Mouse (Mus musculus) forebrain, embryonic 13.5 days (tissue): Measurements from ENCODE around the gene Camta1. TPM values are rescaled to one million over a fixed set of nuclear protein-coding genes. Genes with fewer than 3 reads are reported as not detected.

Source experiments
- ATAC-seq: fragments of 200-750 bp; cut with Nextera tagmentation; 2 replicates; pipeline ENCODE4 v1.8.0; 2017
- H3K27ac ChIP-seq: fragments of 300-500 bp; sonication (generic); 2 replicates; pipeline ENCODE4 v1.5.1; 2015; ENCODE audit warnings: inconsistent platforms, mild to moderate bottlenecking, moderate library complexity
- H3K27me3 ChIP-seq: fragments of 300-500 bp; sonication (generic); 2 replicates; pipeline ENCODE4 v1.6.1; 2015; ENCODE audit warnings: mild to moderate bottlenecking, inconsistent platforms
- H3K36me3 ChIP-seq: fragments of 300-500 bp; sonication (generic); 2 replicates; pipeline ENCODE4 v1.6.1; 2015; ENCODE audit warnings: mild to moderate bottlenecking, inconsistent platforms; ENCODE audit not compliant: poor library complexity, severe bottlenecking
- H3K4me1 ChIP-seq: fragments of 300-500 bp; sonication (generic); 2 replicates; pipeline ENCODE4 v1.6.1; 2015; ENCODE audit warnings: inconsistent platforms
- H3K4me2 ChIP-seq: fragments of 300-500 bp; sonication (generic); 2 replicates; pipeline ENCODE4 v1.6.1; 2015; ENCODE audit warnings: inconsistent platforms, mild to moderate bottlenecking, moderate library complexity
- H3K4me3 ChIP-seq: fragments of 300-500 bp; sonication (generic); 2 replicates; pipeline ENCODE4 v1.5.1; 2015; ENCODE audit warnings: mild to moderate bottlenecking, inconsistent platforms
- H3K9ac ChIP-seq: fragments of 300-500 bp; sonication (generic); 2 replicates; pipeline ENCODE4 v1.6.1; 2015; ENCODE audit warnings: mild to moderate bottlenecking, inconsistent platforms
- H3K9me3 ChIP-seq: fragments of 300-500 bp; sonication (generic); replicated peaks from 2 replicates; pipeline ENCODE4 v1.6.1; 2016; ENCODE audit warnings: inconsistent platforms
- WGBS: fragments of 180-500 bp; shearing (Covaris S2); methylation state at CpG from one replicate; pipeline ENCODE4 v1.1.7; 2015; 5-methylcytosine and 5-hydroxymethylcytosine counted together
- polyA plus RNA-seq: library from polyadenylated mRNA; unstranded; fragments of >200 nt; fragmentation: Nextera tagmentation; extraction: Ambion mirVana; gene quantifications from 2 replicates; pipeline ENCODE4 v1.2.1, GENCODE M21; 2015

Camta1 gene
- polyA plus RNA-seq, 1 experiment from 2014 or later, result 150 TPM

GRCm38 (mm10) chr4:151285905-151286445 lies 575.7 kb downstream of the Camta1 start:
- Histone ChIP-seq H3K27ac (no peak overlapping the region), H3K9me3 (no peaks in the 10 kb centered on the region), H3K27me3 (peaks cover 43% of the 10 kb centered on the region), H3K9ac (no peak overlapping the region), H3K4me1 (peaks cover 17% of the 10 kb centered on the region), H3K4me3 (no peak overlapping the region), H3K36me3 (no peaks in the 10 kb centered on the region), H3K4me2 (no peak overlapping the region)
- 25% methylated on average over 12 of the region's 12 CpGs for WGBS
- no peak for ATAC-seq

GRCm38 (mm10) chr4:151285432-151285831 lies 576.2 kb downstream of the Camta1 start:
- WGBS, result 76% methylated on average over 3 of the region's 3 CpGs
- no peak overlapping the region for H3K27ac ChIP-seq
- no peak for ATAC-seq

GRCm38 (mm10) chr4:151283092-151283741 lies 578.5 kb downstream of the Camta1 start:
- Histone ChIP-seq H3K27ac (no peak overlapping the region), H3K4me2 (no peak overlapping the region), H3K9me3 (no peaks in the 10 kb centered on the region), H3K9ac (no peak overlapping the region), H3K4me3 (no peak overlapping the region), H3K27me3 (peaks cover 35% of the 10 kb centered on the region), H3K4me1 (peaks cover 17% of the 10 kb centered on the region), H3K36me3 (no peaks in the 10 kb centered on the region)
- 31% methylated on average over 16 of the region's 16 CpGs for WGBS
- ATAC-seq, result no peak; the same call in 1 of the 2 replicates

More at GRCm38 (mm10) chr4:151285432-151285831, 576.2 kb downstream of the Camta1 start:
- Histone ChIP-seq H3K9me3 (no peaks in the 10 kb centered on the region), H3K9ac (no peak overlapping the region), H3K4me1 (peaks cover 17% of the 10 kb centered on the region), H3K27me3 (peaks cover 46% of the 10 kb centered on the region), H3K36me3 (no peaks in the 10 kb centered on the region), H3K4me2 (no peak overlapping the region), H3K4me3 (no peak overlapping the region)

GRCm38 (mm10) chr4:151282103-151282502 lies 579.6 kb downstream of the Camta1 start:
- Histone ChIP-seq H3K27me3 (peaks cover 24% of the 10 kb centered on the region), H3K4me1 (peaks cover 17% of the 10 kb centered on the region), H3K4me3 (no peak overlapping the region), H3K4me2 (no peak overlapping the region), H3K27ac (no peak overlapping the region), H3K36me3 (no peaks in the 10 kb centered on the region), H3K9ac (no peak overlapping the region; the same call in 1 of the 2 replicates), H3K9me3 (no peaks in the 10 kb centered on the region)
- ATAC-seq, result no peak
- 26% methylated on average over 14 of the region's 14 CpGs for WGBS

- Histone ChIP-seq H3K4me1 (peaks cover 17% of the 10 kb centered on the region), H3K27ac (no peak overlapping the region), H3K9me3 (no peaks in the 10 kb centered on the region), H3K9ac (no peak overlapping the region), H3K27me3 (peaks cover 11% of the 10 kb centered on the region), H3K4me2 (no peak overlapping the region), H3K4me3 (no peak overlapping the region), H3K36me3 (no peaks in the 10 kb centered on the region)
- WGBS, result 36% methylated on average over 13 of the region's 13 CpGs
- ATAC-seq, result 0 out of 2 replicates have a peak, but pooled peaks have one; percentile 45
Measured at GRCm38 (mm10) chr4:151275292-151275691, 586.4 kb downstream of the Camta1 start.

- no peaks in the 10 kb centered on the region for H3K9me3 ChIP-seq
- no peak overlapping the region for H3K9ac ChIP-seq
- H3K4me3 ChIP-seq, result no peak overlapping the region
- H3K27ac ChIP-seq, result no peak overlapping the region
- H3K4me1 ChIP-seq, result peaks cover 13% of the 10 kb centered on the region
- H3K4me2 ChIP-seq, result no peak overlapping the region
- H3K27me3 ChIP-seq, result 0 out of 2 replicates have a peak, but pooled peaks cover 1% of the 10 kb centered on the region
- H3K36me3 ChIP-seq, result no peaks in the 10 kb centered on the region
- 60% methylated on average over 14 of the region's 14 CpGs for WGBS
- no peak for ATAC-seq
Measured at GRCm38 (mm10) chr4:151263786-151264414, 597.8 kb downstream of the Camta1 start.

GRCm38 (mm10) chr4:151263052-151263451 lies 598.6 kb downstream of the Camta1 start:
- WGBS, result 70% methylated on average over 7 of the region's 7 CpGs
- H3K4me2 ChIP-seq, result no peak overlapping the region
- H3K9me3 ChIP-seq, result no peaks in the 10 kb centered on the region
- no peak for ATAC-seq
- H3K9ac ChIP-seq, result no peak overlapping the region
- no peaks in the 10 kb centered on the region for H3K36me3 ChIP-seq
- H3K4me3 ChIP-seq, result no peak overlapping the region
- H3K4me1 ChIP-seq, result peaks cover 13% of the 10 kb centered on the region
- 0 out of 2 replicates have a peak, but pooled peaks cover 2% of the 10 kb centered on the region for H3K27me3 ChIP-seq
- no peak overlapping the region for H3K27ac ChIP-seq

GRCm38 (mm10) chr4:151256622-151257021 lies 605.1 kb downstream of the Camta1 start:
- ATAC-seq, result no peak
- no peaks in the 10 kb centered on the region for H3K36me3 ChIP-seq
- no peaks in the 10 kb centered on the region for H3K9me3 ChIP-seq
- H3K27me3 ChIP-seq, result 0 out of 2 replicates have a peak, but pooled peaks cover 2% of the 10 kb centered on the region
- no peak overlapping the region for H3K4me3 ChIP-seq
- no peak overlapping the region for H3K4me2 ChIP-seq
- H3K4me1 ChIP-seq, result peaks cover 8% of the 10 kb centered on the region; the same call in 1 of the 2 replicates
- 44% methylated on average over 4 of the region's 4 CpGs for WGBS
- H3K9ac ChIP-seq, result no peak overlapping the region
- H3K27ac ChIP-seq, result no peak overlapping the region

GRCm38 (mm10) chr4:151250824-151251223 lies 610.9 kb downstream of the Camta1 start:
- 94% methylated on average over 6 of the region's 6 CpGs for WGBS
- H3K9me3 ChIP-seq, result no peaks in the 10 kb centered on the region
- H3K27ac ChIP-seq, result no peak overlapping the region
- no peaks in the 10 kb centered on the region for H3K4me1 ChIP-seq
- no peak overlapping the region for H3K9ac ChIP-seq
- ATAC-seq, result no peak
- H3K4me2 ChIP-seq, result no peak overlapping the region
- H3K36me3 ChIP-seq, result no peaks in the 10 kb centered on the region
- no peaks in the 10 kb centered on the region for H3K27me3 ChIP-seq
- H3K4me3 ChIP-seq, result no peak overlapping the region

GRCm38 (mm10) chr4:151245068-151245797 lies 616.4 kb downstream of the Camta1 start:
- no peaks in the 10 kb centered on the region for H3K36me3 ChIP-seq
- peaks cover 12% of the 10 kb centered on the region; the same call in 1 of the 2 replicates for H3K4me1 ChIP-seq
- no peak overlapping the region for H3K4me2 ChIP-seq
- H3K9ac ChIP-seq, result no peak overlapping the region
- 76% methylated on average over 7 of the region's 7 CpGs for WGBS
- no peak overlapping the region for H3K4me3 ChIP-seq
- ATAC-seq, result no peak
- H3K9me3 ChIP-seq, result peaks cover 5% of the 10 kb centered on the region; the same call in 1 of the 2 replicates
- no peak overlapping the region for H3K27ac ChIP-seq
- H3K27me3 ChIP-seq, result no peaks in the 10 kb centered on the region

GRCm38 (mm10) chr4:151243445-151243844 lies 618.2 kb downstream of the Camta1 start:
- 49% methylated on average over 9 of the region's 9 CpGs for WGBS
- Histone ChIP-seq H3K27me3 (no peaks in the 10 kb centered on the region), H3K9me3 (peaks cover 10% of the 10 kb centered on the region; the same call in 1 of the 2 replicates), H3K9ac (no peak overlapping the region), H3K4me3 (no peak overlapping the region), H3K27ac (no peak overlapping the region), H3K36me3 (no peaks in the 10 kb centered on the region), H3K4me1 (peaks cover 12% of the 10 kb centered on the region; the same call in 1 of the 2 replicates), H3K4me2 (no peak overlapping the region)
- ATAC-seq, result no peak

GRCm38 (mm10) chr4:151242751-151243150 lies 618.9 kb downstream of the Camta1 start:
- no peak overlapping the region for H3K9ac ChIP-seq
- H3K4me2 ChIP-seq, result no peak overlapping the region
- H3K4me3 ChIP-seq, result no peak overlapping the region
- no peak for ATAC-seq
- H3K27me3 ChIP-seq, result no peaks in the 10 kb centered on the region
- peaks cover 10% of the 10 kb centered on the region; the same call in 1 of the 2 replicates for H3K9me3 ChIP-seq
- H3K36me3 ChIP-seq, result no peaks in the 10 kb centered on the region
- WGBS, result 23% methylated on average over 12 of the region's 12 CpGs
- no peak overlapping the region for H3K27ac ChIP-seq
- H3K4me1 ChIP-seq, result peaks cover 12% of the 10 kb centered on the region; the same call in 1 of the 2 replicates
